Mouse (Mus musculus) retina, adult 2 months (tissue): Measurements from ENCODE around the gene Zbtb9.

Experiments
- DNase-seq: peaks from one replicate; pipeline ENCODE4 v3.0.0-alpha.2; 2012; ENCODE audit warnings: low read depth, low spot score

Gene Zbtb9

GRCm38 (mm10) chr17:27011998-27012672, 39.2 kb downstream of the Zbtb9 start:
- no peak for DNase-seq

GRCm38 (mm10) chr17:27012909-27013308, 39.9 kb downstream of the Zbtb9 start:
- no peak for DNase-seq

- DNase-seq: peak; percentile 69
Measured at GRCm38 (mm10) chr17:27017564-27018499, 44.9 kb downstream of the Zbtb9 start.

GRCm38 (mm10) chr17:27018555-27019196, 45.7 kb downstream of the Zbtb9 start:
- DNase-seq: no peak

GRCm38 (mm10) chr17:27021076-27021475, 48.1 kb downstream of the Zbtb9 start:
- DNase-seq: no peak

GRCm38 (mm10) chr17:27021736-27022135, 48.8 kb downstream of the Zbtb9 start:
- no peak for DNase-seq

GRCm38 (mm10) chr17:27023342-27023741, 50.4 kb downstream of the Zbtb9 start:
- no peak for DNase-seq

GRCm38 (mm10) chr17:27025326-27025902, 52.4 kb downstream of the Zbtb9 start:
- DNase-seq: no peak

GRCm38 (mm10) chr17:27025951-27026350, 53.0 kb downstream of the Zbtb9 start:
- DNase-seq: no peak

GRCm38 (mm10) chr17:27027460-27028283, 54.7 kb downstream of the Zbtb9 start:
- no peak for DNase-seq

- peak; percentile 61 for DNase-seq
Measured at GRCm38 (mm10) chr17:27028284-27028795, 55.4 kb downstream of the Zbtb9 start.

GRCm38 (mm10) chr17:27028909-27029308, 55.9 kb downstream of the Zbtb9 start, which contains the start of gene Bak1:
TSS of gene Bak1 (minus strand) at chr17:27029009.
- no peak for DNase-seq

GRCm38 (mm10) chr17:27029431-27029830, 56.5 kb downstream of the Zbtb9 start:
- no peak for DNase-seq

- no peak for DNase-seq
Measured at GRCm38 (mm10) chr17:27030896-27031295, 57.9 kb downstream of the Zbtb9 start.

- DNase-seq: no peak
Measured at GRCm38 (mm10) chr17:27032328-27032727, 59.4 kb downstream of the Zbtb9 start.

GRCm38 (mm10) chr17:27032869-27033268, 59.9 kb downstream of the Zbtb9 start:
- peak; percentile 55 for DNase-seq

- DNase-seq: no peak
Measured at GRCm38 (mm10) chr17:27036465-27036864, 63.5 kb downstream of the Zbtb9 start.

GRCm38 (mm10) chr17:27038335-27039050, 65.5 kb downstream of the Zbtb9 start:
- DNase-seq: no peak

- no peak for DNase-seq
Measured at GRCm38 (mm10) chr17:27039432-27040102, 66.6 kb downstream of the Zbtb9 start.
